Mouse (Mus musculus): ENCODE results near the gene Isg20l2. TPM values are rescaled to one million over a fixed set of nuclear protein-coding genes. Genes with fewer than 3 reads are reported as not detected.
"Not testable (repeated sequence)": the region's sequence is repeated elsewhere in the genome, so short reads cannot be mapped to it uniquely, and the experiment has no call there.

The Isg20l2 gene
- polyA plus RNA-seq (2015; fragmentation: Nextera tagmentation; extraction: Ambion mirVana), result 21.0 and 22.9 TPM in 2 replicates

DNA sequence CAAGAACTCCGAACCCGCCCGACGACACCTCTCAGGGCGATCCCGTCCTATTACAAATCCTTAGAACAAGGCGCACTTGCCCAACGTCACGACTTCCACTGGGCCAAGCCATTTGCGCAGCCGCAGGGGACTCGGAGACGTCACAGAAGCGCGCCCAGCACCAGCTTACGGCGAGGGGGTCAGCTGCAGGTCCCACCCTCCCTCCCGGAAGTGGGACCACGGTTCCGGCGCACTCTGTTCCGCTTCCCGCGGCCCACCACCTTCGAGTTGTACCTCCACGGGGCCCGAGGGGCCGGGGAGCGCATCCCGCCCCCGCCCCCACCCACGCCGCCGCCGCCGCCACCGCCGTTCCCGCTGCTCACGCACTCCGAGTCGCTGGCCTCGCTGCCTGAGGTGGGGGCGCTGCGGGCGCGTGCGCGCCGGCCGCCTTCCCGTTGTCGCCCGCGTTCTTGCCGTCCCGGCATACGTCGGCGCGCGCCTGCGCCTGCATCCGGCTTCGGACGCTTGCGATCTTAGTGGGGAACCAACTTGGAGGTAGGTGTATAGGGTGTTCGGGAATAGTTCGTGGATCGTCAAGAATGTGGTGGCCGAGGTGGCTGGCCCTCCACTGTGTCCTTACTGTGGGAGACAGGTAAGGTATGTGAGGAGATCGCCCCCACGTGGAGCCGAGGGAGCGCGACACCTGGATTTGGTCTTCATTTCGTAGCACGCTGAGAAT is at the start of gene Isg20l2, which contains the start of gene Rrnad1:
Isg20l2 (plus strand) TSS at position 237 of the 718 bp plus-strand sequence.
Rrnad1 (minus strand) TSS at position 640 of the 718 bp plus-strand sequence.
- H3K4me3 ChIP-seq (replicated peaks), result peak within 1 kb of the TSS; percentile 86
- WGBS (ENCODE audit: insufficient replicate concordance), result under 1% methylated on average over 78 of the region's 78 CpGs
- H3K9me3 ChIP-seq (replicated peaks), result no peaks in the 10 kb centered on the region
- peak within 1 kb of the TSS; percentile 89 for H3K27ac ChIP-seq (replicated peaks)
- H3K9ac ChIP-seq, result peak within 1 kb of the TSS; percentile 79
- H3K4me1 ChIP-seq (replicated peaks), result peaks cover 48% of the 10 kb centered on the region
- peaks cover 63% of the 10 kb centered on the region for H3K36me3 ChIP-seq (replicated peaks)
- peak within 1 kb of the TSS; percentile 87 for H3K4me2 ChIP-seq
- peak; percentile 92 for ATAC-seq (ENCODE audit: insufficient read depth)
- no peaks in the 10 kb centered on the region for H3K27me3 ChIP-seq

DNA sequence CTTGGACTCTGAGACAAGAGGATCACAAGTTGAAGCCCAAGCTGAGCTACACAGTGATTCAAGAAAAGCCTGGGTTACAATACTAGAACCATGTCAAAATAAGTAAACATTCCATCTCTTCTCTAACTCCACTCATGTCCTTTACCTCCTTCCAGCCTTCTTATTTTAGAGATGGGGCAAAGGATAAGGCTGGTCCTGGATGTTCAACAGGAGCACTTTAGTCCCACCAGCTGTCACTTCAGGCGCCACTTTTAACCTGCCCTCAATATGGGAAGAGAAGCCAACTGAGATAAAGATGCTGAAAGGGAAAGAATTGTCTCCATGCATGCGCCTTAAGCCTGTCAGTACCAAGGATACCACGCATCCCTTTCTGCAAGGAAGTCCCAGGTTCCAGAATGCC is 45.8 kb upstream of the Isg20l2 start:
- Histone ChIP-seq H3K4me2 (peak overlapping the region; percentile 81), H3K9ac (peak overlapping the region; percentile 77), H3K27me3 (no peaks in the 10 kb centered on the region), H3K27ac (replicated peaks) (peak overlapping the region; percentile 91), H3K4me1 (replicated peaks) (peaks cover 30% of the 10 kb centered on the region), H3K9me3 (replicated peaks) (no peaks in the 10 kb centered on the region), H3K36me3 (replicated peaks) (peaks cover 21% of the 10 kb centered on the region), H3K4me3 (replicated peaks) (peak overlapping the region; percentile 71)
- ATAC-seq (ENCODE audit: insufficient read depth), result no peak
- WGBS (ENCODE audit: insufficient replicate concordance), result under 1% methylated on average over 3 of the region's 3 CpGs

DNA sequence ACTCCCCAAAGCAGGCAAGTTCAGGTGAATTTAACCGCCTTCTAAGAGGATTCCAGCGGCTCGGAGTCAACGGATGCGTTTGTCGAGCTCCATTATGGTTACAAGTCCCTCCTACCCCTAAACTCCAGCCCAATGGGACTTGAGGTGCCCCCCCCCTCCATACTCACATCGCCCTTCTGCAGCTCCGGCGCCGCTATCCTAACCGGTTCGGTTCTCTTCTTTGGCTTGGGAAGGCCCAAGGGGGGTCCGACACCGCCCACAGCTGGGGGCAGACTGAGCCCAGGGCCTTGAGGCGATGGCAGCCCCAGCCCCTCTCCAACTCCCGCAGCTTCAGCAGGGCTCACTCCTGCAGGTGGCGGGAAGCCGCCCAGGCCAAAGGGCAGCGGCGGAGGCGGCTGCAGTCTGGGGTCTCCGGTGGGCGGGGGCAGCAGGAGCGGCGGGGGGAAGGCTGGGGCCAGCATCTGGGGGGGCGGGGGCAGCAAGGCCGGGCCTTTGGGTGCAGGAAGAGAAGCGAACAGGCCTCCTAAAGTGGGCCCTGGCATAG is 45.3 kb upstream of the Isg20l2 start:
- H3K27ac ChIP-seq (replicated peaks), result peak overlapping the region; percentile 91
- ATAC-seq (ENCODE audit: insufficient read depth), result no peak; the same call in 1 of the 2 replicates
- H3K4me1 ChIP-seq (replicated peaks), result peaks cover 30% of the 10 kb centered on the region
- H3K9ac ChIP-seq, result peak overlapping the region; percentile 77
- H3K4me2 ChIP-seq, result peak overlapping the region; percentile 81
- peak overlapping the region; percentile 71 for H3K4me3 ChIP-seq (replicated peaks)
- H3K36me3 ChIP-seq (replicated peaks), result peaks cover 20% of the 10 kb centered on the region
- no peaks in the 10 kb centered on the region for H3K27me3 ChIP-seq
- 0% methylated on average over 28 of the region's 28 CpGs for WGBS (ENCODE audit: insufficient replicate concordance)
- no peaks in the 10 kb centered on the region for H3K9me3 ChIP-seq (replicated peaks)

DNA sequence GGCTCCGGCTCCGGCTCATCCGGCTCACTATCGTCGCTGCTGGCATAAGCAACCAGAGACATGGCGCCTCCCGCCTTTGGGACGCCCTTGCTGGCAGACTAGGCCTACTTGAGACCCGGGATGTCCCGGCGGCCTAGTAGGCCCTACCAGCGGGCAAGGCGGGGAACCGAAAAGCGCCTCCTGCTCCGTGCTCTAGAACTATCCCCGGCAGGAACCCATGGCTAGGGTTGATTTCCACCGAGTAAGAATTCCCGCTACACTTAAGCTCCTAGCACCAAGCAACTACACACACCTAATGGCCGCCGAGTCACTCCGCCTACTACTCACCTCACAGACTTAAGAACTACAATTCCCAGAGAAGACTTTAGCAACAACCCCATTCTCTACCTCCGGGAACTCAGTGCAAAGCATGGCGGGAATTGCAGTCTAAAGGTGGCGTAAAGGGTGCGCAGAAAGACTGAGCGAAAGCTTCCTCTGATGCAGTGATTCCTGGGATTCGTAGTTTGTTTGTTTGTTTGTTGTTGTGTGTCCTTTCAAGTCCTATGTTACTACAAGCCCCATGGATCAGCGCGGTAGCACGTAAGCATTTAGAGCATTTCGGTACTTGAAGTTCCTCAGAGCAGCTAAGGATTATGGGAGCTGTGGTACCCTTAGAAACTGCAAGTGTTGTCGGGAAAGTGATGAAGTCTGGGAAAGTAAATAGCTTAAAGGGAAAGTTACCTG is 44.7 kb upstream of the Isg20l2 start, which contains the start of gene Prcc:
Prcc (minus strand) TSS at position 328 of the 723 bp plus-strand sequence.
- peak within 1 kb of the TSS; percentile 91 for H3K27ac ChIP-seq (replicated peaks)
- peak within 1 kb of the TSS; percentile 77 for H3K9ac ChIP-seq
- no peaks in the 10 kb centered on the region for H3K27me3 ChIP-seq
- peak within 1 kb of the TSS; percentile 71 for H3K4me3 ChIP-seq (replicated peaks)
- peak within 1 kb of the TSS; percentile 81 for H3K4me2 ChIP-seq
- peak; percentile 96 for ATAC-seq (ENCODE audit: insufficient read depth)
- WGBS (ENCODE audit: insufficient replicate concordance), result under 1% methylated on average over 33 of the region's 33 CpGs
- peaks cover 14% of the 10 kb centered on the region for H3K36me3 ChIP-seq (replicated peaks)
- H3K9me3 ChIP-seq (replicated peaks), result no peaks in the 10 kb centered on the region
- peaks cover 30% of the 10 kb centered on the region for H3K4me1 ChIP-seq (replicated peaks)

DNA sequence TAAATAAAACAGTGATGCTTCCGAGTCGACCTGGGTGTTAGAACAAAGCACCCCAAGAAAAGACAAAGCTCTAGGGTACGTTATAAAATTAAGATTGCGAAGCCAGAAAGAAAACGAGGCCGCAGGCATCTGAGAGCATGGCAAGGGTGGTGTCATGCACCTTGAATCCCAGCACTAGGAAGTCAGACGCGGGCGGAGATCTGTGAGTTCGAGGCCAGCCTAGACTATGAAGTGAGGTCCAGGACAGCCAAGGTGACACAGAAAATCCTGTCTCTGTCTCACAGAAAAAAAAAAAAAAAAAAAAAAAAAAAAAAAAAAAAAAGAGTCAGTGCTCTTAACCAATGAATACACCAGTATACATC is 44.1 kb upstream of the Isg20l2 start:
- Histone ChIP-seq H3K4me3 (replicated peaks) (peak overlapping the region; percentile 71), H3K27ac (replicated peaks) (peak overlapping the region; percentile 91), H3K4me1 (replicated peaks) (peaks cover 30% of the 10 kb centered on the region), H3K27me3 (no peaks in the 10 kb centered on the region), H3K4me2 (peak overlapping the region; percentile 81), H3K9me3 (replicated peaks) (no peaks in the 10 kb centered on the region), H3K9ac (peak overlapping the region; percentile 48; the same call in 1 of the 2 replicates), H3K36me3 (replicated peaks) (peaks cover 8% of the 10 kb centered on the region; the same call in 1 of the 2 replicates)
- 6% methylated on average over 10 of the region's 10 CpGs for WGBS (ENCODE audit: insufficient replicate concordance)
- ATAC-seq (ENCODE audit: insufficient read depth), result peak; percentile 6

DNA sequence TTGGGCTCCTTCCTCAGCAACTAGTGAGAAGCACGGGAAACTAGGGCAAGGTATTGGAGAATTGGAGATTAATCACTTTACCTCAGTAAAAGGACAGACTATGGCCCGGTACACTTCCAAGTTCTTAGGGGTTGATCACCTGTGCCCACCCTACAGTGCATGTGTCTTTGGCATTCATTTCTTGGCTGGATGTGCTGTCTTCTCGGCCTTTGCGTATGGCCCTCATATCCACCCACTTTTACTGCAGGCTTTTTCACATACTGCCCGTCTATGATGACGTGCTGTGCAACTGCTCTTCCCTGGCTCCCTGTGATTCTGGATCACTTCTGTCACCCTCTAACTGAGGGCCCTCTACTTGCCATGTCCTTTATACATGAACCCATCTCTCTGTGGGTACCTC is 43.7 kb upstream of the Isg20l2 start:
- H3K4me3 ChIP-seq (replicated peaks), result peak overlapping the region; percentile 71
- ATAC-seq (ENCODE audit: insufficient read depth), result no peak
- H3K27me3 ChIP-seq, result no peaks in the 10 kb centered on the region
- WGBS (ENCODE audit: insufficient replicate concordance), result 77% methylated on average over 6 of the region's 6 CpGs
- H3K36me3 ChIP-seq (replicated peaks), result 0 out of 2 replicates have a peak, but pooled peaks cover 4% of the 10 kb centered on the region
- no peaks in the 10 kb centered on the region for H3K9me3 ChIP-seq (replicated peaks)
- peak overlapping the region; percentile 48; the same call in 1 of the 2 replicates for H3K9ac ChIP-seq
- H3K27ac ChIP-seq (replicated peaks), result peak overlapping the region; percentile 91
- peaks cover 30% of the 10 kb centered on the region for H3K4me1 ChIP-seq (replicated peaks)
- H3K4me2 ChIP-seq, result peak overlapping the region; percentile 81

DNA sequence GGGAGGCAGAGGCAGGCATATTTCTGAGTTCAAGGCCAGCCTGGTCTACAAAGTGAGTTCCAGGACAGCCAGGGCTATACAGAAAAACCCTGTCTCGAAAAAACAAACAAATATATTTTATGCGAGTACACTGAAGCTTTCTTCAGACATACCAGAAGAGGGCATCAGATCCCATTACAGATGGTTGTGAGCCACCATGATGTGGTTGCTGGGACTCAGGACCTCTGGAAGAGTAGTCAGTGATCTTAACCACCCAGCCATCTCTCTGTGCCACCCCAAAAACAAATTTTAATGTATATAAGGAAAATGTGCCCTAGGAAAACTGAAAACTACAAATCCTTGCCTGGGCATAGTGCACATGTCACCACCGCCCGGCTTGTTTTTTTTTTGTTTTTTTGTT is 42.7 kb upstream of the Isg20l2 start:
- 72% methylated on average over 4 of the region's 4 CpGs for WGBS (ENCODE audit: insufficient replicate concordance)
- H3K27me3 ChIP-seq; H3K27ac ChIP-seq (replicated peaks); H3K9me3 ChIP-seq (replicated peaks); H3K36me3 ChIP-seq (replicated peaks); H3K4me3 ChIP-seq (replicated peaks); H3K9ac ChIP-seq; ATAC-seq (ENCODE audit: insufficient read depth); H3K4me2 ChIP-seq: not testable (repeated sequence)
- peaks cover 29% of the 10 kb centered on the region for H3K4me1 ChIP-seq (replicated peaks)

DNA sequence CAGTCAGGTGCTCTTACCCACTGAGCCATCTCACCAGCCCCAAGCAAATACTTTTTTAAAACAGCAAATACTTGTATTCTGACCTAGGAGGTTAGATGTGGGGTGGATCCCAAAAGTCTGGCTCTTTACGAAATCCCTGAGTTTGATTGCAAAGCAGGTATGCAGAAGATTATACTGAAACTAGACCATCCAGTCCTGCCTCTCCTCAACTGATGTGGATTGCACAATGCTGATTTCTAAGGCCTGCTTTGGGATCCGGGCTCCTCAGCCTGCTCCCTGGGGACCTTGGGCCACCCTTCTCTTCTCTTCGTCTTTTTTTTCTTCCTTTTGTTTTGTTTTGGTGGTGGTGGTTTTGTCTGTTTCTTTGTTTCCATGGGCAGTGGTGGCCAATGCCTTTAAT is 38.6 kb upstream of the Isg20l2 start:
- ATAC-seq (ENCODE audit: insufficient read depth), result no peak
- Histone ChIP-seq H3K9ac (no peak overlapping the region), H3K27ac (replicated peaks) (no peak overlapping the region), H3K36me3 (replicated peaks) (no peaks in the 10 kb centered on the region), H3K27me3 (no peaks in the 10 kb centered on the region), H3K4me2 (no peak overlapping the region), H3K4me1 (replicated peaks) (peaks cover 21% of the 10 kb centered on the region), H3K4me3 (replicated peaks) (no peak overlapping the region), H3K9me3 (replicated peaks) (no peaks in the 10 kb centered on the region)
- 74% methylated on average over 3 of the region's 3 CpGs for WGBS (ENCODE audit: insufficient replicate concordance)

DNA sequence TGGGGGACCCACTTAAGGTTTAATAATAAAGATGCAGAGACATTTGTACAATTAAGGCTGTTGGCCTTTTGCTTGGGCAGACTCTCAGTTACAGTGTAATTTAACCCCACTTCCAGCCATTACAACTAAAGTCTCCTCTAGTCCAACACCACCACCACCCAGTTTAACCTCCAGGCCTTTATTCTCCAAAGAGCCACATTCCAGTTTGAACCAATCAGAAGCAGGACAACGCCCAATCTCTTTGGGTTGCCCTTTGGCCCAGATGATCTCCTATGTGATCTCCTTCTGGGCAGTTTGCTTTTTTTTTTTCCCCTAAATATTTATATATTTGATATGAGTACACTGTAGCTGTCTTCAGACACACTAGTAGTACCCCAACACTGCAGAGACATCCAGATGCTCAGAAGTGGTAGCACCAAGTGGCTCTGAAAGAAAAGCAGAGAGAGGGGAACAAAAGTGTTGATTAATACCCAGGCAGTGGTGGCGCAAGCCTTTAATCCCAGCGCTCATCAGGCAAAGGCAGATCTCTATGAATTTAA is 36.7 kb upstream of the Isg20l2 start:
- no peaks in the 10 kb centered on the region for H3K9me3 ChIP-seq (replicated peaks)
- H3K27ac ChIP-seq (replicated peaks), result peak overlapping the region; percentile 14
- no peak overlapping the region for H3K9ac ChIP-seq
- H3K4me3 ChIP-seq (replicated peaks), result no peak overlapping the region
- ATAC-seq (ENCODE audit: insufficient read depth), result no peak
- H3K4me1 ChIP-seq (replicated peaks), result peaks cover 15% of the 10 kb centered on the region
- 73% methylated on average over 3 of the region's 3 CpGs for WGBS (ENCODE audit: insufficient replicate concordance)
- H3K27me3 ChIP-seq, result no peaks in the 10 kb centered on the region
- H3K36me3 ChIP-seq (replicated peaks), result no peaks in the 10 kb centered on the region
- H3K4me2 ChIP-seq, result no peak overlapping the region

DNA sequence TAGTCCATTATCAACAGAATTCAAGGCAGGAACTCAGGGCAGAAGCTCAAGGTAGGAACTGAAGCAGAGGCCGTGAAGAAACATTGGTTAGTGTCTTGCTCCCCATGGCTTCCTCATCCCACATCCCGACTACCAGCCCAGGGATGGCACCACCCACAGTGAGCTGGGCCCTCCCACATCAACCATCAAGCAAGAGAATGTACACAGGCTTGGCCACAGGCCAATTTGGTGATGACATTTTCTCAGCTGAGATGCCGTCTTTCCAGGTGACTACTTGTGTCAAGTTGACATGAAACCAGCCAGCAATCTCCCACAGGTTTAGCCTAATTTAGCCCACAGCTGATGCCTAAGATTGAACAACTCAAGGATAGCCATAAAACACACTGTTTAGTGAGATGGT is 30.8 kb upstream of the Isg20l2 start:
- Histone ChIP-seq H3K27ac (replicated peaks) (0 out of 2 replicates have a peak overlapping the region, but pooled peaks have one; percentile 29), H3K4me2 (no peak overlapping the region), H3K4me1 (replicated peaks) (peaks cover 43% of the 10 kb centered on the region), H3K9me3 (replicated peaks) (no peaks in the 10 kb centered on the region), H3K9ac (no peak overlapping the region), H3K4me3 (replicated peaks) (no peak overlapping the region), H3K36me3 (replicated peaks) (no peaks in the 10 kb centered on the region), H3K27me3 (no peaks in the 10 kb centered on the region)
- no peak for ATAC-seq (ENCODE audit: insufficient read depth)
- 60% methylated on average over 3 of the region's 3 CpGs for WGBS (ENCODE audit: insufficient replicate concordance)

DNA sequence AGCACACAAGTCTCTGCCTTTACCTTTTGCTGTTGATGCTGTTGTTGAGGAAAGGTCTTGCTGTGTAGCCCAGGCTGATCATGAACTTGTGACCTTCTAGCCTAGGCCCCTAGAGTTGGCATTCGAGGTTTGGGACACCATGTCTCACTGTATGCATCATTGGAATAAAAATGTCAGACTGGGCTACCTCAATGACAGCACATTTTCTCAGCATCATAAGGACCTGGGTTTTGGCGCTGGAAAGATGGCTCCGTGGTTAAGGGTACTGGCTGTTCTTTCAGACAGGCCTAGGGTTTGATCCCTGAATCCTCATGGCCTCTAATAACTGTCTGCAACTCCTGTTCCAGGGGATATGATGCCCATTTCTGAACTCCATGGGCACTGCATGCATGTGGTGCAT is 30.3 kb upstream of the Isg20l2 start:
- peak overlapping the region; percentile 29; the same call in 1 of the 2 replicates for H3K27ac ChIP-seq (replicated peaks)
- ATAC-seq (ENCODE audit: insufficient read depth), result no peak

More for the DNA sequence above, 30.3 kb upstream of the Isg20l2 start:
- Histone ChIP-seq H3K36me3 (replicated peaks) (no peaks in the 10 kb centered on the region), H3K4me3 (replicated peaks) (no peak overlapping the region), H3K4me1 (replicated peaks) (peaks cover 46% of the 10 kb centered on the region), H3K4me2 (no peak overlapping the region), H3K27me3 (no peaks in the 10 kb centered on the region), H3K9ac (no peak overlapping the region), H3K9me3 (replicated peaks) (no peaks in the 10 kb centered on the region)
- 82% methylated on average over 3 of the region's 3 CpGs for WGBS (ENCODE audit: insufficient replicate concordance)

All from liver, embryonic 15.5 days (tissue).